8 mouse cellular contexts compared by ENCODE assay signal in genomic region chr19:53892061-53892460, GRCm38 (mm10). TPM values are rescaled to one million over a fixed set of nuclear protein-coding genes. Genes with fewer than 3 reads are reported as not detected.
DNase-seq lines count a peak whose midpoint lies in the region; ATAC-seq and TF ChIP-seq lines count a peak whose summit lies in the region.

Pdcd4 (plus strand) TSS chr19:53892231.

- no peaks in the 10 kb centered on the region for H3K79me2 ChIP-seq in CH12.LX (replicated peaks; ENCODE audit: control insufficient read depth, extremely low read depth, insufficient read depth, poor library complexity, severe bottlenecking)

- no peak for TF ChIP-seq CTCF in CH12.LX (conservative IDR thresholded peaks at IDR 0.05 in 1 of 2, IDR thresholded peaks at IDR 0.05 in 1 of 2; ENCODE audit: low read depth in 2 of 2, low read length in 2 of 2)

- no peak within 1 kb of the TSS for H3K4me2 ChIP-seq in CH12.LX (ENCODE audit: insufficient read depth, low read depth, poor library complexity, severe bottlenecking)
- H3K4me2 ChIP-seq in forebrain, embryonic 12.5 days: no peak within 1 kb of the TSS
- H3K4me2 ChIP-seq in midbrain, embryonic 15.5 days: no peak within 1 kb of the TSS

- peaks cover 30 to 65% of the 10 kb centered on the region in 2 experiments for H3K4me1 ChIP-seq in CH12.LX (ENCODE audit: control insufficient read depth in 1 of 2, insufficient read depth in 2 of 2)
- peaks cover 2% of the 10 kb centered on the region for H3K4me1 ChIP-seq in forebrain, embryonic 12.5 days
- 0 out of 2 replicates have a peak, but pooled peaks cover 2% of the 10 kb centered on the region for H3K4me1 ChIP-seq in midbrain, embryonic 15.5 days

- in situ Hi-C loops in CH12.LX (cut with MboI; ENCODE audit: low pct_ligation_motif_present, low pct_unique_long_range_greater_than_20kb, low sequenced_read_pairs): no loop called here

- 49% methylated on average over 3 of the region's 3 CpGs for WGBS in forebrain, embryonic 12.5 days
- WGBS in midbrain, embryonic 15.5 days: 53% methylated on average over 3 of the region's 3 CpGs

- dilution Hi-C loops in CH12.LX (cut with MboI; ENCODE audit: extremely low pct_ligation_motif_present, extremely low pct_unique_long_range_greater_than_20kb, low sequenced_read_pairs): no loop called here

- DNase-seq in CH12.LX (ENCODE audit: extremely low read depth) (no peak), NIH3T3 (ENCODE audit: low read depth) (peak; percentile 69)
- DNase-seq in heart, postnatal 25 days (ENCODE audit: low spot score): no peak
- DNase-seq in left cerebral cortex, postnatal 36 days (ENCODE audit: low spot score in 2 of 2): no peak
- no peak for DNase-seq in natural killer cell, adult 2 months (ENCODE audit: low spot score in 2 of 2)
- DNase-seq in c-Kit-positive CD71-positive TER-119-positive erythroid progenitor cells, embryonic 14.5 days (ENCODE audit: low spot score): no peak

- ATAC-seq in forebrain, embryonic 12.5 days (ENCODE audit: low FRiP score): no peak
- ATAC-seq in midbrain, embryonic 15.5 days (replicated peaks): no peak

- no peak within 1 kb of the TSS for H3K9ac ChIP-seq in CH12.LX (ENCODE audit: insufficient read depth, low read depth)
- H3K9ac ChIP-seq in forebrain, embryonic 12.5 days: no peak within 1 kb of the TSS
- H3K9ac ChIP-seq in midbrain, embryonic 15.5 days: no peak within 1 kb of the TSS

- TF ChIP-seq POLR2A in CH12.LX (IDR thresholded peaks at IDR 0.05; ENCODE audit: low read depth, low read length): no peak

- H3K9me3 ChIP-seq in CH12.LX (replicated peaks; ENCODE audit: low read length): no peaks in the 10 kb centered on the region
- H3K9me3 ChIP-seq in forebrain, embryonic 12.5 days: no peaks in the 10 kb centered on the region
- H3K9me3 ChIP-seq in midbrain, embryonic 15.5 days: no peaks in the 10 kb centered on the region

- no peaks in the 10 kb centered on the region for H3K36me3 ChIP-seq in CH12.LX (replicated peaks in 1 of 2; ENCODE audit: control insufficient read depth in 1 of 2, insufficient read depth in 1 of 2, low read length in 1 of 2)
- no peaks in the 10 kb centered on the region for H3K36me3 ChIP-seq in forebrain, embryonic 12.5 days (replicated peaks)
- no peaks in the 10 kb centered on the region for H3K36me3 ChIP-seq in midbrain, embryonic 15.5 days (replicated peaks)

- H3K27ac ChIP-seq in CH12.LX (ENCODE audit: insufficient read depth, low read depth): peak within 1 kb of the TSS; percentile 58; the same call in 1 of the 2 replicates
- no peak within 1 kb of the TSS for H3K27ac ChIP-seq in forebrain, embryonic 12.5 days
- H3K27ac ChIP-seq in midbrain, embryonic 15.5 days: no peak within 1 kb of the TSS

- H3K4me3 ChIP-seq in CH12.LX (replicated peaks in 1 of 3; ENCODE audit: low read depth in 2 of 3, low read length in 2 of 3, poor library complexity in 1 of 3): no peak within 1 kb of the TSS
- H3K4me3 ChIP-seq in forebrain, embryonic 12.5 days (replicated peaks): no peak within 1 kb of the TSS
- no peak within 1 kb of the TSS for H3K4me3 ChIP-seq in midbrain, embryonic 15.5 days

- TF ChIP-seq EP300 in CH12.LX (IDR thresholded peaks at IDR 0.05; ENCODE audit: low read length): no peak

- no peak for TF ChIP-seq RAD21 in CH12.LX (IDR thresholded peaks at IDR 0.05; ENCODE audit: low read depth, low read length)

- intact Hi-C loops in heart, postnatal 25 days (cut with DNase I): no loop called here
- intact Hi-C loops in left cerebral cortex, postnatal 36 days (cut with DNase I): no loop called here

- H3K27me3 ChIP-seq in CH12.LX (replicated peaks): no peaks in the 10 kb centered on the region
- no peaks in the 10 kb centered on the region for H3K27me3 ChIP-seq in forebrain, embryonic 12.5 days
- no peaks in the 10 kb centered on the region for H3K27me3 ChIP-seq in midbrain, embryonic 15.5 days (replicated peaks)

TF ChIP-seq in CH12.LX, 34 proteins besides CTCF, POLR2A, EP300 and RAD21:
- no peak for TF ChIP-seq MEF2A (IDR thresholded peaks at IDR 0.05; ENCODE audit: borderline replicate concordance, low read depth, low read length)
- no peak for TF ChIP-seq MXI1 (IDR thresholded peaks at IDR 0.05; ENCODE audit: low read depth, low read length)
- TF ChIP-seq TCF12 (IDR thresholded peaks at IDR 0.05; ENCODE audit: low read depth, low read length): no peak
- TF ChIP-seq UBTF (IDR thresholded peaks at IDR 0.05; ENCODE audit: low read depth, low read length): no peak
- TF ChIP-seq PAX5 (IDR thresholded peaks at IDR 0.05; ENCODE audit: low read length): no peak
- no peak for TF ChIP-seq USF1 (IDR thresholded peaks at IDR 0.05; ENCODE audit: low read depth, low read length)
- no peak for TF ChIP-seq SIN3A (IDR thresholded peaks at IDR 0.05; ENCODE audit: low read length)
- no peak for TF ChIP-seq ZC3H11A (IDR thresholded peaks at IDR 0.05; ENCODE audit: low read depth, low read length)
- no peak for TF ChIP-seq SMC3 (IDR thresholded peaks at IDR 0.05; ENCODE audit: low read depth, low read length)
- TF ChIP-seq ZNF384 (IDR thresholded peaks at IDR 0.05; ENCODE audit: low read depth, low read length): no peak
- TF ChIP-seq HCFC1 (IDR thresholded peaks at IDR 0.05; ENCODE audit: low read depth, low read length): no peak
- no peak for TF ChIP-seq IRF4 (IDR thresholded peaks at IDR 0.05; ENCODE audit: low read depth, low read length)
TF ChIP-seq in CH12.LX: peak in this region for 0.

RNA-seq across cellular contexts. Expression of gene Pdcd4, which starts in this region (rescaled TPM):
- 21.0 and 26.3 TPM in 2 replicates for total RNA-seq in CH12.LX (2012; rRNA removed)
- total RNA-seq in CH12.LX (2014; rRNA removed): 24.3 and 24.4 TPM in 2 replicates
- polyA plus RNA-seq in CH12.LX (2012; ENCODE audit: insufficient read length, low read depth): 37.9 and 39.0 TPM in 2 replicates
- polyA plus RNA-seq in forebrain, embryonic 12.5 days (2016; fragmentation: Nextera tagmentation; extraction: Ambion mirVana): 110 and 111 TPM in 2 replicates
- total RNA-seq in heart, postnatal 25 days (2021): 10 to 100 TPM; 20.9 to 25.1 TPM
- 100 to 1,000 TPM in 1 of 2 experiments, 10 to 100 TPM in 1; 98.6 to 113 TPM for total RNA-seq in left cerebral cortex, postnatal 36 days (2021)
- 59.7 and 64.9 TPM in 2 replicates for polyA plus RNA-seq in midbrain, embryonic 15.5 days (2015; fragmentation: Nextera tagmentation; extraction: Ambion mirVana)
